Mouse (Mus musculus): ENCODE measurements around the gene Ggt1. TPM values are rescaled to one million over a fixed set of nuclear protein-coding genes. Genes with fewer than 3 reads are reported as not detected.

Gene Ggt1
- polyA plus RNA-seq, 1 experiment from 2014 or later = 0.53 TPM

- Histone ChIP-seq H3K4me3 (replicated peaks; ENCODE audit: low read length) (no peak overlapping the region), H3K27ac (ENCODE audit: low read length) (no peak overlapping the region), H3K27me3 (replicated peaks; ENCODE audit: control insufficient read depth, insufficient read depth, low read length) (no peaks in the 10 kb centered on the region), H3K9me3 (ENCODE audit: control insufficient read depth, low read length) (no peaks in the 10 kb centered on the region), H3K4me1 (replicated peaks; ENCODE audit: control insufficient read depth, insufficient read depth, low read length) (no peaks in the 10 kb centered on the region), H3K9ac (replicated peaks; ENCODE audit: low read depth, low read length) (no peak overlapping the region), H3K36me3 (ENCODE audit: control insufficient read depth, insufficient read depth) (no peaks in the 10 kb centered on the region), H3K4me2 (ENCODE audit: low read length) (no peak overlapping the region)
- ATAC-seq = no peak
- WGBS = 74% methylated on average over 8 of the region's 8 CpGs
Observed at GRCm38 (mm10) chr10:75595981-75596380, 34.6 kb downstream of the Ggt1 start.

GRCm38 (mm10) chr10:75600189-75600730, 38.9 kb downstream of the Ggt1 start:
- H3K4me2 ChIP-seq (ENCODE audit: low read length) = no peak overlapping the region
- H3K9me3 ChIP-seq (ENCODE audit: control insufficient read depth, low read length) = no peaks in the 10 kb centered on the region
- H3K36me3 ChIP-seq (ENCODE audit: control insufficient read depth, insufficient read depth) = no peaks in the 10 kb centered on the region
- H3K4me1 ChIP-seq (replicated peaks; ENCODE audit: control insufficient read depth, insufficient read depth, low read length) = no peaks in the 10 kb centered on the region
- no peak for ATAC-seq
- H3K27ac ChIP-seq (ENCODE audit: low read length) = no peak overlapping the region
- H3K4me3 ChIP-seq (replicated peaks; ENCODE audit: low read length) = no peak overlapping the region
- H3K27me3 ChIP-seq (replicated peaks; ENCODE audit: control insufficient read depth, insufficient read depth, low read length) = no peaks in the 10 kb centered on the region
- 87% methylated on average over 7 of the region's 7 CpGs for WGBS
- H3K9ac ChIP-seq (replicated peaks; ENCODE audit: low read depth, low read length) = no peak overlapping the region

GRCm38 (mm10) chr10:75605162-75605846, 43.9 kb downstream of the Ggt1 start:
- Histone ChIP-seq H3K27me3 (replicated peaks; ENCODE audit: control insufficient read depth, insufficient read depth, low read length) (no peaks in the 10 kb centered on the region), H3K9ac (replicated peaks; ENCODE audit: low read depth, low read length) (no peak overlapping the region), H3K36me3 (ENCODE audit: control insufficient read depth, insufficient read depth) (no peaks in the 10 kb centered on the region), H3K27ac (ENCODE audit: low read length) (no peak overlapping the region), H3K4me1 (replicated peaks; ENCODE audit: control insufficient read depth, insufficient read depth, low read length) (no peaks in the 10 kb centered on the region), H3K4me2 (ENCODE audit: low read length) (no peak overlapping the region), H3K4me3 (replicated peaks; ENCODE audit: low read length) (no peak overlapping the region), H3K9me3 (ENCODE audit: control insufficient read depth, low read length) (no peaks in the 10 kb centered on the region)
- no peak for ATAC-seq
- 41% methylated on average over 11 of the region's 11 CpGs for WGBS

DNA sequence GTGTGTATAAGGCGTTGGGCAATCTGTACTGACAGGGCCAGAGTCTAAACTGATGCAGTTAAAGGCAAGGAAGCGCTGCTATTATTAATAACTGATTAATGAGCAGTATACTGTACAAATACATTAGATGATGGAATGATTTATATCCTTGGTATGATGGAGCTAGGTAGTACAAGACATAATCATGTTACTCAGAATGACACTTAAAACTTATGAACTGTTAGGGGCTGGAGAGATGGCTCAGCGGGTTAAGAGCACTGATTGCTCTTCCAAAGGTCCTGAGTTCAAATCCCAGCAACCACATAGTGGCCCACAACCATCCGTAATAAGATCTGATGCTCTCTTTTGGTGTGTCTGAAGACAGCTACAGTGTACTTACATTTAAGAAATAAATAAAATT, 45.8 kb downstream of the Ggt1 start:
- ATAC-seq = no peak
- H3K4me1 ChIP-seq (replicated peaks; ENCODE audit: control insufficient read depth, insufficient read depth, low read length) = no peaks in the 10 kb centered on the region
- H3K4me3 ChIP-seq (replicated peaks; ENCODE audit: low read length) = no peak overlapping the region
- no peak overlapping the region for H3K9ac ChIP-seq (replicated peaks; ENCODE audit: low read depth, low read length)
- H3K27me3 ChIP-seq (replicated peaks; ENCODE audit: control insufficient read depth, insufficient read depth, low read length) = no peaks in the 10 kb centered on the region
- 89% methylated on average over 4 of the region's 4 CpGs for WGBS
- no peak overlapping the region for H3K27ac ChIP-seq (ENCODE audit: low read length)
- no peaks in the 10 kb centered on the region for H3K36me3 ChIP-seq (ENCODE audit: control insufficient read depth, insufficient read depth)
- H3K4me2 ChIP-seq (ENCODE audit: low read length) = no peak overlapping the region
- H3K9me3 ChIP-seq (ENCODE audit: control insufficient read depth, low read length) = no peaks in the 10 kb centered on the region

GRCm38 (mm10) chr10:75608975-75609374, 47.6 kb downstream of the Ggt1 start:
- Histone ChIP-seq H3K4me3 (replicated peaks; ENCODE audit: low read length) (no peak overlapping the region), H3K4me2 (ENCODE audit: low read length) (no peak overlapping the region), H3K9ac (replicated peaks; ENCODE audit: low read depth, low read length) (no peak overlapping the region), H3K27me3 (replicated peaks; ENCODE audit: control insufficient read depth, insufficient read depth, low read length) (no peaks in the 10 kb centered on the region), H3K4me1 (replicated peaks; ENCODE audit: control insufficient read depth, insufficient read depth, low read length) (no peaks in the 10 kb centered on the region), H3K27ac (ENCODE audit: low read length) (no peak overlapping the region), H3K9me3 (ENCODE audit: control insufficient read depth, low read length) (no peaks in the 10 kb centered on the region), H3K36me3 (ENCODE audit: control insufficient read depth, insufficient read depth) (no peaks in the 10 kb centered on the region)
- WGBS = 89% methylated on average over 11 of the region's 11 CpGs
- ATAC-seq = no peak

DNA sequence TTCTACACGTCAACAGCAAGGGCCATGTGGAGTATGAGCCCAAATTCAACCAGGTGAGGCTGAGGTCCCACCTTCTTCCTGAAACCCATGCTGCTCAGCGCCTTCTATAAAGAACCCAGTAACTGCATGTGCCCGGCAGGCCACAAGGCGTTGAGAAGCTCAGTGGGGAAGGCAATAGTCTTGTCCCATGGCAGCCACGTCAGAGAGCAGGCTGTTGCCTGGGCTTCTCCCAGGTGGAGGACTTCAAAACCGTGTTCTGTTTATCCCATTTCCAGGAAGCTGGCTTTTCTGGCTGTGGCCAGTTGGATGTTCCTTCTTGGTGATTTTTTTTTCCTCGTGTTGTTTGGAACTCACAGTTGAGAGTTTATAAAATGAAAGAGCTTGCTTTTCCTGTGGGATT, 49.1 kb downstream of the Ggt1 start:
- 68% methylated on average over 7 of the region's 7 CpGs for WGBS
- Histone ChIP-seq H3K4me3 (replicated peaks; ENCODE audit: low read length) (no peak overlapping the region), H3K27me3 (replicated peaks; ENCODE audit: control insufficient read depth, insufficient read depth, low read length) (no peaks in the 10 kb centered on the region), H3K36me3 (ENCODE audit: control insufficient read depth, insufficient read depth) (no peaks in the 10 kb centered on the region), H3K27ac (ENCODE audit: low read length) (no peak overlapping the region), H3K9me3 (ENCODE audit: control insufficient read depth, low read length) (no peaks in the 10 kb centered on the region), H3K9ac (replicated peaks; ENCODE audit: low read depth, low read length) (no peak overlapping the region), H3K4me2 (ENCODE audit: low read length) (no peak overlapping the region), H3K4me1 (replicated peaks; ENCODE audit: control insufficient read depth, insufficient read depth, low read length) (no peaks in the 10 kb centered on the region)
- no peak for ATAC-seq

- Histone ChIP-seq H3K36me3 (ENCODE audit: control insufficient read depth, insufficient read depth) (no peaks in the 10 kb centered on the region), H3K27ac (ENCODE audit: low read length) (no peak overlapping the region), H3K27me3 (replicated peaks; ENCODE audit: control insufficient read depth, insufficient read depth, low read length) (no peaks in the 10 kb centered on the region), H3K4me2 (ENCODE audit: low read length) (no peak overlapping the region), H3K9me3 (ENCODE audit: control insufficient read depth, low read length) (no peaks in the 10 kb centered on the region), H3K4me3 (replicated peaks; ENCODE audit: low read length) (no peak overlapping the region), H3K9ac (replicated peaks; ENCODE audit: low read depth, low read length) (no peak overlapping the region), H3K4me1 (replicated peaks; ENCODE audit: control insufficient read depth, insufficient read depth, low read length) (no peaks in the 10 kb centered on the region)
- 90% methylated on average over 4 of the region's 4 CpGs for WGBS
- ATAC-seq = no peak
Observed at GRCm38 (mm10) chr10:75616044-75616443, 54.6 kb downstream of the Ggt1 start.

DNA sequence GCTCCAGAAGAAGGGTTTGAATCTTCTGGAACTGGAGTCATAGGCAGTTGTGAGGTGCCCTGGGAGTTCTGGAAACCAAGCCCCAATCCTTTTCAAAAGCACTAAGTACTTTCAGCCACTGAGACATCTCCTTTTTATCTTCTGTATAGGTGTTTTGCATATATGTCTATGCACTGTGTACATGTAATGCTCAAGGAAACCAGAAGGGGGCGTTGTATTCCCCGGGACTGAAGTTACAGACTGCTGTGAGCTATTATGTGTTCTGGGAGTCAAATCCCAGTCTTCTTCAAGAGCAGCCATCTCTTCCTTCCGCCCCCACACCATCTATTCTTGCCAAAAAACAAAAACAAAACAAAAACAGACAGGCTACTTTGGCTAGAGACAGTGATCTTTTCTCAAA, 59.4 kb downstream of the Ggt1 start:
- H3K9me3 ChIP-seq (ENCODE audit: control insufficient read depth, low read length) = no peaks in the 10 kb centered on the region
- H3K27ac ChIP-seq (ENCODE audit: low read length) = no peak overlapping the region
- H3K4me1 ChIP-seq (replicated peaks; ENCODE audit: control insufficient read depth, insufficient read depth, low read length) = no peaks in the 10 kb centered on the region
- no peak overlapping the region for H3K4me2 ChIP-seq (ENCODE audit: low read length)
- no peaks in the 10 kb centered on the region for H3K27me3 ChIP-seq (replicated peaks; ENCODE audit: control insufficient read depth, insufficient read depth, low read length)
- no peak overlapping the region for H3K4me3 ChIP-seq (replicated peaks; ENCODE audit: low read length)
- 59% methylated on average over 3 of the region's 3 CpGs for WGBS
- ATAC-seq = no peak
- no peaks in the 10 kb centered on the region for H3K36me3 ChIP-seq (ENCODE audit: control insufficient read depth, insufficient read depth)
- no peak overlapping the region for H3K9ac ChIP-seq (replicated peaks; ENCODE audit: low read depth, low read length)

DNA sequence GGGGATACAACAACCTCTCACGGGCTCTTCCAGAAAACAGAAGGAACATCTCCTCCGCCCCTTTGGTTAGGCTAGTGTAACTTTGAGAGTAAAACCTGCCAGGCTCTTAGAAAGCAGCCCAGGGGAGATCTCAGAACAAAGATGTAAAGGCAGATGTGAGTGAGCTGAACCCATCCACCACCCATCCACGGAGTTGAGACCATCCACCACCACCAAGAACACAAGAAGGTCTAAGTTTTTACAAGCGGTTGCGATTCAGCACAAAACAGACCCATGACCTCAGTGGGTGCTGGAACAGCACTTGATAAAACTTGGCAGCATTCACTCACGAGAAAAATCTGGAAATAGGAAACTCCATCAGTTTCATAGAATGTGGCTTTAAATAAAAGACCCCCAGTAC, 64.5 kb downstream of the Ggt1 start:
- Histone ChIP-seq H3K9ac (replicated peaks; ENCODE audit: low read depth, low read length) (no peak overlapping the region), H3K4me1 (replicated peaks; ENCODE audit: control insufficient read depth, insufficient read depth, low read length) (no peaks in the 10 kb centered on the region), H3K27ac (ENCODE audit: low read length) (no peak overlapping the region), H3K9me3 (ENCODE audit: control insufficient read depth, low read length) (no peaks in the 10 kb centered on the region), H3K4me2 (ENCODE audit: low read length) (no peak overlapping the region), H3K27me3 (replicated peaks; ENCODE audit: control insufficient read depth, insufficient read depth, low read length) (no peaks in the 10 kb centered on the region), H3K4me3 (replicated peaks; ENCODE audit: low read length) (no peak overlapping the region), H3K36me3 (ENCODE audit: control insufficient read depth, insufficient read depth) (no peaks in the 10 kb centered on the region)
- 57% methylated on average over 6 of the region's 6 CpGs for WGBS
- no peak for ATAC-seq

DNA sequence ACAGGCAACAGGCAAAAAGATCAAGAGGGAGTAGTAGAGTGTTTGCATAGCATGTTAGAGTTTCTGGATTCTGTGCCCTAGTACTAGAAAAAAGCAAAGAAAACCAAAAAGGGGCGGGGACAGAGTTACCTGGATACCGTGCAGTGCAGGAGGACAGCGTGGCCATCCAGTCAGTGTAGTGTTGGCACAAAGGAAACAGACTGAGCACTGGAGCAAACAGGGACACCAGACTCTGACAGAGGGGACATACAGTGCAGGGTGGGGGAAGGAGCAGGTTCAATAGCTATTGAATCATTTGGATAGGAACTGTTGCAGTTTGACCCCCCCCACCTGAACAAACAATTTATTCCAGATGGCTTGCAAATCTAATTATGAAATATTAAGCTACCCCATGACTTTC, 65.6 kb downstream of the Ggt1 start:
- H3K27ac ChIP-seq (ENCODE audit: low read length) = no peak overlapping the region
- H3K4me1 ChIP-seq (replicated peaks; ENCODE audit: control insufficient read depth, insufficient read depth, low read length) = no peaks in the 10 kb centered on the region
- 69% methylated on average over 3 of the region's 3 CpGs for WGBS
- H3K36me3 ChIP-seq (ENCODE audit: control insufficient read depth, insufficient read depth) = no peaks in the 10 kb centered on the region
- H3K9ac ChIP-seq (replicated peaks; ENCODE audit: low read depth, low read length) = no peak overlapping the region
- no peak overlapping the region for H3K4me3 ChIP-seq (replicated peaks; ENCODE audit: low read length)
- H3K27me3 ChIP-seq (replicated peaks; ENCODE audit: control insufficient read depth, insufficient read depth, low read length) = no peaks in the 10 kb centered on the region
- no peak overlapping the region for H3K4me2 ChIP-seq (ENCODE audit: low read length)
- no peaks in the 10 kb centered on the region for H3K9me3 ChIP-seq (ENCODE audit: control insufficient read depth, low read length)
- ATAC-seq = no peak

Data from forebrain, embryonic 16.5 days (tissue).